Mouse (Mus musculus) thymus, adult 2 months (tissue): ENCODE results near the gene Ephb1. TPM values are rescaled to one million over a fixed set of nuclear protein-coding genes. Genes with fewer than 3 reads are reported as not detected.

Source experiments
- DNase-seq: peaks from one replicate; pipeline ENCODE4 v3.0.0; 2021
- H3K27ac ChIP-seq: fragments of 200-500 bp; 2 replicates; pipeline ENCODE4 v1.5.1; 2012; ENCODE audit warnings: low read length, control low read depth; ENCODE audit not compliant: control insufficient read depth, insufficient read depth
- H3K27me3 ChIP-seq: fragments of 200-500 bp; 2 replicates; pipeline ENCODE4 v1.6.1; 2012; ENCODE audit warnings: mild to moderate bottlenecking, low read length, moderate library complexity, mixed read lengths; ENCODE audit not compliant: control insufficient read depth, insufficient read depth
- H3K36me3 ChIP-seq: fragments of 200-500 bp; 2 replicates; pipeline ENCODE4 v1.6.1; 2012; ENCODE audit warnings: mild to moderate bottlenecking, low read length, moderate library complexity; ENCODE audit not compliant: control insufficient read depth, insufficient read depth
- H3K4me1 ChIP-seq: fragments of 200-500 bp; replicated peaks from 2 replicates; pipeline ENCODE4 v1.6.1; 2012; ENCODE audit warnings: low read length; ENCODE audit not compliant: control insufficient read depth, insufficient read depth
- H3K4me3 ChIP-seq: fragments of 200-500 bp; 2 replicates; pipeline ENCODE4 v1.5.1; 2012; ENCODE audit warnings: mild to moderate bottlenecking, low read length, control low read depth, moderate library complexity; ENCODE audit not compliant: control insufficient read depth, insufficient read depth
- CTCF ChIP-seq: fragments of 200-500 bp; IDR thresholded peaks from 2 replicates; pipeline ENCODE4 v1.5.1; 2012; ENCODE audit warnings: mild to moderate bottlenecking, control low read depth, low read length, moderate library complexity, borderline replicate concordance; ENCODE audit not compliant: control insufficient read depth, poor library complexity, insufficient read depth; ENCODE audit errors: extremely low read depth
- POLR2A ChIP-seq: fragments of 200-500 bp; IDR thresholded peaks from 2 replicates; pipeline ENCODE4 v1.6.1; 2012; ENCODE audit warnings: mild to moderate bottlenecking, low read length, control low read depth, moderate library complexity; ENCODE audit not compliant: control insufficient read depth, poor library complexity, insufficient read depth; ENCODE audit errors: extremely low read depth
- WGBS: fragments of 180-500 bp; shearing (Covaris S2); methylation state at CpG from one replicate; pipeline ENCODE4 v1.1.7; 2018; 5-methylcytosine and 5-hydroxymethylcytosine counted together
- polyA plus RNA-seq: library from polyadenylated mRNA; depleted of rRNA; stranded (reverse); fragments of >200 nt; gene quantifications from 2 replicates; pipeline ENCODE4 v1.2.3, GENCODE M21; 2012

Ephb1 gene
- polyA plus RNA-seq, 1 experiment: 0.43 TPM

- TF ChIP-seq CTCF (no peak), POLR2A (no peak)
- no peaks in the 10 kb centered on the region for H3K27me3 ChIP-seq
- DNase-seq: no peak
- no peaks in the 10 kb centered on the region for H3K36me3 ChIP-seq
- H3K27ac ChIP-seq: no peak overlapping the region
- H3K4me1 ChIP-seq: no peaks in the 10 kb centered on the region
- WGBS: 95% methylated on average over 7 of the region's 7 CpGs
- H3K4me3 ChIP-seq: no peak overlapping the region
Measured at GRCm38 (mm10) chr9:102138671-102139070, 215.8 kb downstream of the Ephb1 start.

DNA sequence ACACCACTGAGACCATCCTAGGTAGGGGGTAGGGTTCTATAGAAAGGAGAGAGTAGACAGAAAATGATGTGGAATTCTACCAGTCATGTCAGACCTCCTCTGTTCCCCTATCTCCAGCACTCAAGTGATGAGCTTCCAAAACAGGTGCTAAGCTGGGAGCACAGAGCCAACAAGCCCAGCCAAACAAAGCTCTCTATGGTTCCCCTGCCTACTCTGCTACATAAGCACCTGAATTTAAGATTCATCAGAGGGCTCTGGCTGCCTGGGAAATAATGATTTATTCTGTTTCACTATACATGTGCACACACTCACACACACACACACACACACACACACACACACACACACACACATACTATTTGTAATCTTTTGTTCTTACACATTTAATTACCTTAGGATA is 216.3 kb downstream of the Ephb1 start:
- Histone ChIP-seq H3K36me3 (no peaks in the 10 kb centered on the region), H3K27me3 (no peaks in the 10 kb centered on the region), H3K4me1 (no peaks in the 10 kb centered on the region), H3K27ac (no peak overlapping the region), H3K4me3 (no peak overlapping the region)
- TF ChIP-seq POLR2A: no peak
- TF ChIP-seq CTCF: no peak
- DNase-seq: no peak

GRCm38 (mm10) chr9:102130506-102130905 is 224.0 kb downstream of the Ephb1 start:
- no peak for DNase-seq
- Histone ChIP-seq H3K27me3 (no peaks in the 10 kb centered on the region), H3K4me1 (no peaks in the 10 kb centered on the region), H3K27ac (no peak overlapping the region), H3K4me3 (no peak overlapping the region), H3K36me3 (no peaks in the 10 kb centered on the region)
- no peak for TF ChIP-seq CTCF
- TF ChIP-seq POLR2A: no peak

GRCm38 (mm10) chr9:102126510-102126909 is 228.0 kb downstream of the Ephb1 start:
- H3K27me3 ChIP-seq: no peaks in the 10 kb centered on the region
- TF ChIP-seq POLR2A (no peak), CTCF (no peak)
- DNase-seq: no peak
- H3K36me3 ChIP-seq: no peaks in the 10 kb centered on the region
- no peaks in the 10 kb centered on the region for H3K4me1 ChIP-seq
- no peak overlapping the region for H3K4me3 ChIP-seq
- no peak overlapping the region for H3K27ac ChIP-seq
- WGBS: 81% methylated on average over 3 of the region's 3 CpGs

GRCm38 (mm10) chr9:102122880-102123453 is 231.5 kb downstream of the Ephb1 start:
- 66% methylated on average over 4 of the region's 4 CpGs for WGBS
- DNase-seq: no peak
- TF ChIP-seq POLR2A (no peak), CTCF (no peak)
- H3K27me3 ChIP-seq: no peaks in the 10 kb centered on the region
- no peak overlapping the region for H3K27ac ChIP-seq
- no peak overlapping the region for H3K4me3 ChIP-seq
- H3K36me3 ChIP-seq: no peaks in the 10 kb centered on the region
- H3K4me1 ChIP-seq: no peaks in the 10 kb centered on the region

- H3K27me3 ChIP-seq: no peaks in the 10 kb centered on the region
- no peak overlapping the region for H3K4me3 ChIP-seq
- WGBS: 81% methylated on average over 3 of the region's 3 CpGs
- no peak overlapping the region for H3K27ac ChIP-seq
- DNase-seq: no peak
- no peaks in the 10 kb centered on the region for H3K4me1 ChIP-seq
- TF ChIP-seq POLR2A (no peak), CTCF (no peak)
- no peaks in the 10 kb centered on the region for H3K36me3 ChIP-seq
Measured at GRCm38 (mm10) chr9:102119422-102119821, 235.1 kb downstream of the Ephb1 start.

- Histone ChIP-seq H3K27me3 (no peaks in the 10 kb centered on the region), H3K36me3 (no peaks in the 10 kb centered on the region), H3K27ac (no peak overlapping the region), H3K4me1 (no peaks in the 10 kb centered on the region), H3K4me3 (no peak overlapping the region)
- TF ChIP-seq POLR2A (no peak), CTCF (no peak)
- no peak for DNase-seq
- WGBS: 96% methylated on average over 10 of the region's 10 CpGs
Measured at GRCm38 (mm10) chr9:102115326-102115725, 239.2 kb downstream of the Ephb1 start.

GRCm38 (mm10) chr9:102111471-102111870 is 243.0 kb downstream of the Ephb1 start:
- no peak for TF ChIP-seq POLR2A
- no peak for TF ChIP-seq CTCF
- no peak for DNase-seq
- Histone ChIP-seq H3K4me3 (no peak overlapping the region), H3K4me1 (no peaks in the 10 kb centered on the region), H3K36me3 (no peaks in the 10 kb centered on the region), H3K27me3 (no peaks in the 10 kb centered on the region), H3K27ac (no peak overlapping the region)
- WGBS: 68% methylated on average over 3 of the region's 3 CpGs
